Mouse (Mus musculus): ENCODE data around the gene 5730522E02Rik. TPM values are rescaled to one million over a fixed set of nuclear protein-coding genes. Genes with fewer than 3 reads are reported as not detected.

5730522E02Rik gene
- total RNA-seq, 2 experiments from 2014 or later, result 10.5 to 14.0 TPM

DNA sequence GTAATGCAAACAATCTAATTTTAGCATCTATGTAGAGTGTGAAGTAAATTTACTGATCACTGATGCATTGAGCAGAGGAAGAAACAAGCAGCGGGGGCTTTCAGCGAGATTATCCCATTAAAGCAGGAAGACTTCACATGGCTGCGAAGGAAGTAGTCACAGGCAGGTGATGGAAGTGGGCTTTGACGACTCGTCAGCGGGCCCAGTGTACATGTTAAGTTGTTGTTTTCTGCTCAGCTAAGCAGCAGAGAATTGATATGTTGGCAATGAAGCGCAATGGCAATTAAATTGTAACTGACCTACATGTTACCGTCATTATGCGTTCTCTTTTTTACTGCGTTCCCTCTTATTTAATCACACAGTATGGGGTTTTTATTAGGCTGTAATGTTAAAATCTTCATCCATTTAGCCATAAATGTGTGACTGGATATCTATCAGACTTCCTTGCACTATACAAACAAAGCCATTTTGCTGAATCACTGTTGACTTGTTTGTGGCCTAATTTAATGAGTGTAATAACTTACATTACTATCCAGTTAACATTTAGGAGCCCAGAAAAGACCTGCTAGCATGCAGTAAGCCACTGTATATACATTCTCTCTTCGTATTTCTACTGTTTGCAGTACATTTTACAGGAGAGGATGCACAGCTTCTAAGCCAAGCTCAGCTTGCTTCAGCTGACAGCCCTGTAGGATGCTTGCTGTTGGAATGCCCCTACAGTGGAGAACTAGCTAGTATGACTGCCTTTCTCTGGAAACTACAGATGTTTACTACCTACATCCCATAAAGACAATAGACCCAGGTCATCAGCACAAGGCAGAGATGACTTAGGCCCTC, 506.0 kb downstream of the 5730522E02Rik start:
- DNase-seq (ENCODE audit: extremely low spot score in 1 of 2, low spot score in 1 of 2), result no peak

DNA sequence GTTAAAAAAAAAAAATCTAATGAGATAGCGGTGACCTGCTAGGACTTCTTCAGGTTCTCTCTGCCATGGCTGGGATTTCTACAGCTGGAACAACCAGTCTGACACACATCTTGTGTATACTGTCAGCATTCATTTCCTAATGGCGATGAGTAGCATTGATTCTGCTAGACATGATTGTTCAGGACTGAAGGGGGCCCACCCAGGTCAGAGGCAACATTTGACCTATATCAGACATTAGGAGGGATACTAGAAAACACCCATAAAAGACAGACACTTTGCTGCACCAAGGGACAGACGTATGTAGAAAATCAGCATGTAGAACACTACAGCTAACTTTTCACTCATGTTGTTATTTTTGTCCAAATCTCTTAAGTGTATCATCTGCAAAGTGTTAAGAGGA, 507.8 kb downstream of the 5730522E02Rik start:
- no peak for DNase-seq (ENCODE audit: extremely low spot score in 1 of 2, low spot score in 1 of 2)

DNA sequence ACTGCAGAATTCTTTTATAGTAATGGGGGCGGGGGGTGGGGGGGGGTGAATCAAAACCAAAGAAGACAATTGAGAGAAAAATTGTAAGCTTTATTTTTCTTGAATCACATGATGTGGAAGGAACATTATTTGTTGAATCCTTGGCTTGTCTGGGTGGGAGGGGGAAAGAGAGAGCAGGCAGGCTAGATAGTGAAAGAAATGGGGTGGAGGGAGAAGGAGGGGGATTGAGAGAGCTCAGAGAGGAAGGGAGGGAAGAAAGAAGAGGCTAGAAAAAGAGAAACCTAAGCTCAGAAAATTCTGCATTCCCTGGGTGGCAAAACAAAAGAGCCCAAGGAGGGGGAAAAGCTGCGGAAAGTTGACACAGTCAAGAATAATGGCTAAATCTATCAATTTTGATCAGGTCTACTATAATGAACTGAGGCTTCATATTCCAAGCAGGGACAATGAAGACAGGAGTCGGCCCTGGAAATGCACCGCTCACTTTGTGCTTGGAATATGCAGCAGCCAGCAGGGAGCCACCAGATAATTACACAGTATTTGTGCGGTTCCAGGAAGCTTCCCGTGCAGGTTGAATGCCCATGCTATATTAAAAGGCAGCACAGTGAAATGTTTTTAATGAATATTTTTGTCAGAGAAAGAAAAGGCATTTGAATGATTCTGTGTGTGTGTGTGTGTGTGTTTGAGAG, 512.9 kb downstream of the 5730522E02Rik start:
- no peak for DNase-seq (ENCODE audit: extremely low spot score in 1 of 2, low spot score in 1 of 2)

GRCm38 (mm10) chr11:25696168-25696567, 514.4 kb downstream of the 5730522E02Rik start:
- DNase-seq (ENCODE audit: extremely low spot score in 1 of 2, low spot score in 1 of 2), result no peak

GRCm38 (mm10) chr11:25684731-25685130, 525.8 kb downstream of the 5730522E02Rik start:
- DNase-seq (ENCODE audit: extremely low spot score in 1 of 2, low spot score in 1 of 2), result peak in 1 of 2 experiments; percentile 44

GRCm38 (mm10) chr11:25679856-25680255, 530.7 kb downstream of the 5730522E02Rik start:
- DNase-seq (ENCODE audit: extremely low spot score in 1 of 2, low spot score in 1 of 2), result no peak

DNA sequence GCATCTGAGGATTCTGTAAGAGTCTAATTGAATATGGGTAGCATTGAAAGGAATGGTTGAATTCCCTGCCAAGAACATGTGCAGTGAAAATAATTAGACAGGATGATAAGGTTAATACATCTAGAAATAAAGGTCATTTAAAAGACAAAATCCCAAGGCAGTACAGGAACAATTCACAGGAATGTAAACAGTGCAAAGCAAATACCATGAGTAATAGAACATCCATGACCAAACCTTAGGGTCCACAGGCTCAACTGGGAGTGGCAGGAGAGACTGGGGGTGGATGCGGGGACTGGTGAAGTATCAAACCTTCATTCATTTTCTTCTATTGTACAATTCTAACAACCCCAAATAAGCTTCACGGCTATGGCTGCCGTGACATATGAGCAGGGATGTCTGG, 536.4 kb downstream of the 5730522E02Rik start:
- no peak for DNase-seq (ENCODE audit: extremely low spot score in 1 of 2, low spot score in 1 of 2)

- DNase-seq (ENCODE audit: extremely low spot score in 1 of 2, low spot score in 1 of 2), result no peak
Measured at GRCm38 (mm10) chr11:25670018-25670417, 540.5 kb downstream of the 5730522E02Rik start.

DNA sequence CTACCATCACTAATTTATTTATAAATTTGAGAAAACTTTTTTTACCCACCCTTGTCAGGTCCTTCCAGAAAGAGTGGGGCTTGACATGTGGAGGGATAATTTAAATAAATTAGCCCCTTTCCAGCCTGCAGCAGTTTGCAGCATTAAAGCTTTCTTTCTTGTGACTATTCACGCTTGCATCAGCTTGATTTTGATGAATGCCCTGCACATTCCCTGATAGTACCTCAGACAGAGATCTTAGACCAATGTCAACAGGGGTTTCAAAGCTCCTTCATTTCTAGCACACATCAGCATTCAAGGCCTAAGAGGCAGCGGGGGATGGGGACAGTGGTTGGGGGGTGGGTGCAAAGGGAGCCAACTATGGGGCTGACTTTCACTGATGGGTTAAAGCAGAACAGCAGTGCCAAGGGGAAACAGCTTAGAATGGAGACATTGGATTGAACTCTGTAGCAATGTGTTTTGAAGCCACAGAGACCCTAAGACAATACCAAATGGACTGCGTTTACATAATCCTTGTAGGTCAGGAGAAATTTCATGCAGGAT, 545.9 kb downstream of the 5730522E02Rik start:
- no peak for DNase-seq (ENCODE audit: extremely low spot score in 1 of 2, low spot score in 1 of 2)

GRCm38 (mm10) chr11:25646282-25646681, 564.3 kb downstream of the 5730522E02Rik start:
- no peak for DNase-seq (ENCODE audit: extremely low spot score in 1 of 2, low spot score in 1 of 2)

GRCm38 (mm10) chr11:25644767-25645622, 565.6 kb downstream of the 5730522E02Rik start:
- peak; percentile 39 to 40 for DNase-seq (ENCODE audit: extremely low spot score in 1 of 2, low spot score in 1 of 2)

DNA sequence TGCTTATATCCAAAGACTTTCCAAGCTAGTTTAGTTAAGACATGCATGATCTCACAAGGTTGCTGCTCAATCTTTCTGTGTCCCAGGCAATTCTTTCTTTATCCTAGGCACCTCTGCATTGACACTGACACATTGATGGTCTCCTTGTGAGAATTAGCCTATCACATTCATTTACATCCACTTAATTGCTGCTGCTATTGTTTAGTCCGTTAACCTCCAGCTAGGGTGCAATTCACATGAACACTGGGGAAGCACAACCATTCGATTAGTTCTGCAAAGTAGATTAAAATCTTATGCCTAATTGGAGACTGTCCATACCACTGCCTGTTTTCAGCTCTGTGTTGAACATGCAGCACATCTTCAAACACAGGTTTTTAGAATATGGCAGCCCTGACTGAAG, 603.7 kb downstream of the 5730522E02Rik start:
- DNase-seq (ENCODE audit: extremely low spot score in 1 of 2, low spot score in 1 of 2), result no peak

DNA sequence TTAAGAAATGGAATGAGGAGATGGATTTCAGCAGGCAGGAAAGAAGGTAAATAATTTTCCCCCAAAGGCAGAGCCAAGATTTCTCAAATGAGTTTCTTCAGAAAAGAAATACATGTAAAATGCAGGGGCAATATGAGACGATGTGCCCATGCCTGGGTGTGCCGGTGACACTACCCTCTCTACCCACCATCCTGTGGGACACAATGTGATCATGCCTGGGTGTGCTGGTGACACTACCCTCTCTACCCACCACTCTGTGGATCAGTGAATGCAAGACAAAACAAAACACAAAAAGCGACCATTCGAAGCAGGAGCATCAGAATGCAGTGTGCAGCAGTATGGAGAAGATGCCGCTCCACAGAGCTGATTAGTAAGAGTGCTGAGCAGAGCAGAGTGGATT, 610.5 kb downstream of the 5730522E02Rik start:
- DNase-seq (ENCODE audit: extremely low spot score in 1 of 2, low spot score in 1 of 2), result no peak

GRCm38 (mm10) chr11:25595303-25595702, 615.3 kb downstream of the 5730522E02Rik start:
- DNase-seq (ENCODE audit: extremely low spot score in 1 of 2, low spot score in 1 of 2), result no peak

DNA sequence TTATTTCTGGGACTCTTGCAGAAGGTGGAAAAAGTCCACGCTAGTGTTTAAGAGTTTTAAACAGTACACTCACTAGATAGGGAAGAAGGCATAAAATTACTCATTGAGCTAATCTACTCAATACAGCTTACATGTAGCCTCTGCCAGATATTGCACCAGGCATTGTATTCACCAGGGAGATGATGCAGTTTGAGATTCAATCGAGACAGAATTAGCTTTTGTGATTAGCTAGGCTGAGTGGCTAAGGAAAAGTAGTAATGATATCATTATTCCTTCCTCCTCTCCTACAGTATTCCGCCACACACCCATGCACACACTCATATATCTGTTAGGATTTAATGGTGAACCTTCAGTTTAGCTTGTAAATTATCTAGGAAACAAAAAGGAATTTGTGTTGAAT, 615.8 kb downstream of the 5730522E02Rik start:
- DNase-seq (ENCODE audit: extremely low spot score in 1 of 2, low spot score in 1 of 2), result no peak

DNA sequence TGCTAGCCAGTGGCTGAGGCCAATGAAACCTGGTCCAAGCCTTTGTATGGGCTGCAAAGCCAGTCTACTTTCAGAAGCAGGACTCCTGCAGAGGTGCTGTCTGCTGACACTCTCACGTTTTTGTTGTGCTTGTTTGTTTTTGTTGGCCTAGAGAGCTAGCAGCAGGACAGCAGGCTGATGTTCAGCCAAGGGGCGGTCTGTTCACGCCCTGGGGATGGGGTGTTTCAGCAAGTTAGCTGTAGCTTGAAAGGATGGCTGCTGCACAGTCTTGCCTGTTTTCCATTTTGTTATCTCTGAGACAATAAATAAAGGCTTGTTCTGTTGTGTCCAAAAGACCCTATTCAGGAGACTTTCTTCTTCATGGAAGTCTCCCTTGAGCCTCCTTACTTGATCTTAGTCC, 618.3 kb downstream of the 5730522E02Rik start:
- DNase-seq (ENCODE audit: extremely low spot score in 1 of 2, low spot score in 1 of 2), result no peak

DNA sequence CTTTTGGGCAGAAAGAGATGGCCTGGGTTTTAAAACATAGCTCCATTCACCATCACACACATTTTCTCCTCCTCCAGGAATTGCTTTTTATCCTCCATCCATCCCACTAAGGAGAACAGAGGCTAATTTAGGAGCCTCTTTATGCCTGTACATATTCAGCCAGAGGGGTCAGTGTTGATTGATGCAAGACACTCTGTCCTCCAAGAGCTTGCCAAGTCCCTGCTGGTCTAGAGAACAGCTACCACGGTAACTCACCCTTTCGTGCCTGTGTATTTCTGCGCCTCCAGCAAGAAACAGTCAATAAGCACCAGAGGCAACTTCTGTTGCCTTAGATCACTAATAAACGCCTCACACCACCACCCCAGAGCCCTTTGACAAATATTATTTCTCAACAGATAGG, 620.3 kb downstream of the 5730522E02Rik start:
- no peak for DNase-seq (ENCODE audit: extremely low spot score in 1 of 2, low spot score in 1 of 2)

GRCm38 (mm10) chr11:25589509-25589908, 621.1 kb downstream of the 5730522E02Rik start:
- DNase-seq (ENCODE audit: extremely low spot score in 1 of 2, low spot score in 1 of 2), result no peak

GRCm38 (mm10) chr11:25574129-25574465, 636.5 kb downstream of the 5730522E02Rik start:
- no peak for DNase-seq (ENCODE audit: extremely low spot score in 1 of 2, low spot score in 1 of 2)

GRCm38 (mm10) chr11:25573408-25574128, 637.0 kb downstream of the 5730522E02Rik start:
- DNase-seq (ENCODE audit: extremely low spot score in 1 of 2, low spot score in 1 of 2), result no peak

All from layer of hippocampus, postnatal 25 days (tissue).